Mouse (Mus musculus): ENCODE measurements around the gene Gid4. TPM values are rescaled to one million over a fixed set of nuclear protein-coding genes. Genes with fewer than 3 reads are reported as not detected.
A peak's percentile ranks its signal among the peaks of the same experiment; 100 is the strongest.

Gid4 gene
- polyA plus RNA-seq, 1 experiment: 40.6 TPM

- H3K27ac ChIP-seq (ENCODE audit: insufficient read depth, low read length): no peak overlapping the region
- H3K36me3 ChIP-seq (ENCODE audit: control insufficient read depth, insufficient read depth, low read length, poor library complexity, severe bottlenecking): no peaks in the 10 kb centered on the region
- H3K9ac ChIP-seq (ENCODE audit: low read depth, poor library complexity, severe bottlenecking): no peak overlapping the region
- H3K9me3 ChIP-seq (replicated peaks; ENCODE audit: control insufficient read depth, insufficient read depth, low read length, poor library complexity, severe bottlenecking): no peaks in the 10 kb centered on the region
- H3K4me3 ChIP-seq (ENCODE audit: low read depth, low read length): no peak overlapping the region
- H3K4me1 ChIP-seq (ENCODE audit: control insufficient read depth, insufficient read depth, low read length): no peaks in the 10 kb centered on the region
- no peak for TF ChIP-seq POLR2A (IDR thresholded peaks at IDR 0.05; ENCODE audit: insufficient read depth, low read length)
- H3K27me3 ChIP-seq (ENCODE audit: control insufficient read depth, insufficient read depth, low read length, poor library complexity, severe bottlenecking): no peaks in the 10 kb centered on the region
Measured at GRCm38 (mm10) chr11:60474534-60474933, 57.6 kb downstream of the Gid4 start.

DNA sequence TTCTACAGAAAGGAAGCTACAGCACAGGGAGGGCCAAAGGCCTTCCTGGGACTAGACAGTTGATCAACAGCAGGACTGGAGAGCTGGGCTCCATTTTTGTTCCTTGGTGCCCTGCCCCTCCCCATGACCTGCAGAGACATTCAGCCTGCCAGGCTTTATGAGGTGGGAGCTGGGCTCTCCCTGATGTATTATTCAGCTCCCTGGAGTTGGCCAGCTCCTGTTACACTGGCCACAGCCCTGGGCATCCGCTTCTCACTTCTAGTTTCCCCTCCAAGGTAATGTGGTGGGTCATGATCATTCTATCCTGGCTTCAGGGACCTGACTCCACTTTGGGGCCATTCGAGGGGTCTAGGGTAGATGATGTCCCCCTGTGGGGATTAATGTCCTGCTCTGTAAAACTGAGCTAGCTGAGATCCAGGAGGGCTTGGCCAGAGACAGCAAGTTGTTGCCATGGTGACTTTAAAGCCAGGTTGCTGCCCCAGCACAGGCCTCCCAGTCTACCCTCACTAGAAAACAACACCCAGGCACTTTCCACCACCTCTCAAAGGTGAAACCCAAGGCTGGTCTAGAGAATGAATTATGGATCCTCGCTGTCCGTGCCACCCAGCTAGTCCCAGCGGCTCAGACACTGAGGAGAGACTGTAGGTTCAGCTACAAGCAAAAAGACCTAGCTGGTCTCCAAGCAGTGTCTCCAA, 58.9 kb downstream of the Gid4 start:
- H3K27me3 ChIP-seq (ENCODE audit: control insufficient read depth, insufficient read depth, low read length, poor library complexity, severe bottlenecking): no peaks in the 10 kb centered on the region
- no peak for TF ChIP-seq CTCF (IDR thresholded peaks at IDR 0.05; ENCODE audit: low read depth, low read length)
- no peak for TF ChIP-seq POLR2A (IDR thresholded peaks at IDR 0.05; ENCODE audit: insufficient read depth, low read length)

DNA sequence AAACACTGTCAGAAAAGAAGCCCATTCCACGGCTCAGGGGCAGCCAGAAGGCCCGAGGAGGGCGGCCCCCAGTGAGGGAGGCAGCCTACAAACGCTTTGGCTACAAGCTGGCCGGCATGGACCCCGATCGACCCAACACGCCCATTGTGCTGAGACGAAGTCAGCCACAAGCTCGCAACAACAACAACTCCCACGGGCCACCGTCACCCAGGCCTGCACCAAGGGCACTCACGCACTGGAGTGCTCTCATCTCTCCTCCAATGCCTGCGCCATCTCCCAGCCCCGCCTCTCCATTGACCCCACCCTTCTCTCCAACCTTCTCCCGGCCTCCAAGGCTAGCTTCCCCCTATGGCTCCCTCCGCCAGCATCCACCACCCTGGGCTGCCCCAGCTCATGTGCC, 61.2 kb downstream of the Gid4 start:
- Histone ChIP-seq H3K36me3 (ENCODE audit: control insufficient read depth, insufficient read depth, low read length, poor library complexity, severe bottlenecking) (no peaks in the 10 kb centered on the region), H3K4me1 (ENCODE audit: control insufficient read depth, insufficient read depth, low read length) (no peaks in the 10 kb centered on the region), H3K4me3 (ENCODE audit: low read depth, low read length) (peak overlapping the region; percentile 50), H3K9ac (ENCODE audit: low read depth, poor library complexity, severe bottlenecking) (peak overlapping the region; percentile 12; the same call in 1 of the 2 replicates), H3K27me3 (ENCODE audit: control insufficient read depth, insufficient read depth, low read length, poor library complexity, severe bottlenecking) (no peaks in the 10 kb centered on the region), H3K9me3 (replicated peaks; ENCODE audit: control insufficient read depth, insufficient read depth, low read length, poor library complexity, severe bottlenecking) (no peaks in the 10 kb centered on the region), H3K27ac (ENCODE audit: insufficient read depth, low read length) (no peak overlapping the region)
- TF ChIP-seq POLR2A (IDR thresholded peaks at IDR 0.05; ENCODE audit: insufficient read depth, low read length) (peak; percentile 44), EP300 (IDR thresholded peaks at IDR 0.05; ENCODE audit: insufficient read depth, low read depth, low read length) (no peak), CTCF (IDR thresholded peaks at IDR 0.05; ENCODE audit: low read depth, low read length) (no peak)

More for the DNA sequence above, 58.9 kb downstream of the Gid4 start:
- H3K4me3 ChIP-seq (ENCODE audit: low read depth, low read length): no peak overlapping the region
- H3K9ac ChIP-seq (ENCODE audit: low read depth, poor library complexity, severe bottlenecking): no peak overlapping the region
- no peaks in the 10 kb centered on the region for H3K36me3 ChIP-seq (ENCODE audit: control insufficient read depth, insufficient read depth, low read length, poor library complexity, severe bottlenecking)
- H3K9me3 ChIP-seq (replicated peaks; ENCODE audit: control insufficient read depth, insufficient read depth, low read length, poor library complexity, severe bottlenecking): no peaks in the 10 kb centered on the region
- no peak overlapping the region for H3K27ac ChIP-seq (ENCODE audit: insufficient read depth, low read length)
- no peaks in the 10 kb centered on the region for H3K4me1 ChIP-seq (ENCODE audit: control insufficient read depth, insufficient read depth, low read length)

- TF ChIP-seq EP300 (IDR thresholded peaks at IDR 0.05; ENCODE audit: insufficient read depth, low read depth, low read length) (no peak), POLR2A (IDR thresholded peaks at IDR 0.05; ENCODE audit: insufficient read depth, low read length) (no peak), CTCF (IDR thresholded peaks at IDR 0.05; ENCODE audit: low read depth, low read length) (no peak)
- no peaks in the 10 kb centered on the region for H3K36me3 ChIP-seq (ENCODE audit: control insufficient read depth, insufficient read depth, low read length, poor library complexity, severe bottlenecking)
- no peak overlapping the region for H3K4me3 ChIP-seq (ENCODE audit: low read depth, low read length)
- H3K4me1 ChIP-seq (ENCODE audit: control insufficient read depth, insufficient read depth, low read length): no peaks in the 10 kb centered on the region
- no peak overlapping the region for H3K9ac ChIP-seq (ENCODE audit: low read depth, poor library complexity, severe bottlenecking)
- no peaks in the 10 kb centered on the region for H3K9me3 ChIP-seq (replicated peaks; ENCODE audit: control insufficient read depth, insufficient read depth, low read length, poor library complexity, severe bottlenecking)
- no peaks in the 10 kb centered on the region for H3K27me3 ChIP-seq (ENCODE audit: control insufficient read depth, insufficient read depth, low read length, poor library complexity, severe bottlenecking)
- no peak overlapping the region for H3K27ac ChIP-seq (ENCODE audit: insufficient read depth, low read length)
Measured at GRCm38 (mm10) chr11:60486267-60486666, 69.3 kb downstream of the Gid4 start.

DNA sequence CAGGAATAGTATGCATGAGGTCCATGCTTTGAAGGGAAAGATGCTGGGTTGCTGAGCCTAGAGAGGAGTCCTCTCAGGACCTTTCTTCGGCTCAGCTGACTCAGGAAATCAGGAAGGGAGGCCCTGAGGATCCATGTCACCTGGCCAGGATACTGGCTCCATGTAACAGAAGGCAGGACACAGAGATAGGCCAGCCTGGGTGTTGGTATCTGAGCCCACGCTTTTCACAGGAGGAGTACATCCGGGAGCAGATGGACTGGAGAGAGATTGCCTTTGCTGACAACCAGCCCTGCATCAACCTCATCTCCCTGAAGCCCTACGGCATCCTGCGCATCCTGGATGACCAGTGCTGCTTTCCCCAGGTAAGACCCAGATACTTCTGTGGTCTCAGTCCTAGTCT, 75.8 kb downstream of the Gid4 start:
- no peak overlapping the region for H3K9ac ChIP-seq (ENCODE audit: low read depth, poor library complexity, severe bottlenecking)
- H3K36me3 ChIP-seq (ENCODE audit: control insufficient read depth, insufficient read depth, low read length, poor library complexity, severe bottlenecking): no peaks in the 10 kb centered on the region
- H3K4me3 ChIP-seq (ENCODE audit: low read depth, low read length): no peak overlapping the region
- TF ChIP-seq POLR2A (IDR thresholded peaks at IDR 0.05; ENCODE audit: insufficient read depth, low read length) (no peak), EP300 (IDR thresholded peaks at IDR 0.05; ENCODE audit: insufficient read depth, low read depth, low read length) (no peak), CTCF (IDR thresholded peaks at IDR 0.05; ENCODE audit: low read depth, low read length) (no peak)
- no peaks in the 10 kb centered on the region for H3K9me3 ChIP-seq (replicated peaks; ENCODE audit: control insufficient read depth, insufficient read depth, low read length, poor library complexity, severe bottlenecking)
- H3K27me3 ChIP-seq (ENCODE audit: control insufficient read depth, insufficient read depth, low read length, poor library complexity, severe bottlenecking): no peaks in the 10 kb centered on the region
- H3K4me1 ChIP-seq (ENCODE audit: control insufficient read depth, insufficient read depth, low read length): peaks cover 5% of the 10 kb centered on the region
- H3K27ac ChIP-seq (ENCODE audit: insufficient read depth, low read length): no peak overlapping the region

DNA sequence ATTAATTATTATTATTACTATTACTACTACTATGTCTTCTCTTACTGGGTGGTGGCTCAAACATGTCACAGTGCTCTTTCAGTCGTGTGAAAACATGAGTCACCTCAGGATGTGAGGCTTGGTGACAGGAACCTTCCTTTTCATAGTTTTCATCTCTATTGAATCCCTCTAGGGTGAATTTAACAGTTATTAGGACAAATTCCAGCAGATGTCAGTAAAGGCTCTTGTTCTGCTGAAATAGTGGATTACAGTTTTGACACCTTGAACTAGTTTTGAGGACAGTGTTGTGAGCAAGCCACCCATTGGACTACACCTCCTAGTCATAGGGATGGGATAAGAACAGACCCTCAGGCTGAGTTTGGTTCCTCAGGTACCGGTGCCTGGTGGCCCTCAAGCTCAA, 78.7 kb downstream of the Gid4 start:
- no peaks in the 10 kb centered on the region for H3K27me3 ChIP-seq (ENCODE audit: control insufficient read depth, insufficient read depth, low read length, poor library complexity, severe bottlenecking)
- H3K9me3 ChIP-seq (replicated peaks; ENCODE audit: control insufficient read depth, insufficient read depth, low read length, poor library complexity, severe bottlenecking): no peaks in the 10 kb centered on the region
- no peaks in the 10 kb centered on the region for H3K36me3 ChIP-seq (ENCODE audit: control insufficient read depth, insufficient read depth, low read length, poor library complexity, severe bottlenecking)
- H3K4me3 ChIP-seq (ENCODE audit: low read depth, low read length): no peak overlapping the region
- H3K4me1 ChIP-seq (ENCODE audit: control insufficient read depth, insufficient read depth, low read length): peaks cover 5% of the 10 kb centered on the region
- H3K9ac ChIP-seq (ENCODE audit: low read depth, poor library complexity, severe bottlenecking): no peak overlapping the region
- no peak for TF ChIP-seq CTCF (IDR thresholded peaks at IDR 0.05; ENCODE audit: low read depth, low read length)
- TF ChIP-seq EP300 (IDR thresholded peaks at IDR 0.05; ENCODE audit: insufficient read depth, low read depth, low read length): no peak
- no peak for TF ChIP-seq POLR2A (IDR thresholded peaks at IDR 0.05; ENCODE audit: insufficient read depth, low read length)
- H3K27ac ChIP-seq (ENCODE audit: insufficient read depth, low read length): no peak overlapping the region

Other genes starting within 250 kb of the Gid4 start
- 60.5 and 68.6 TPM in 2 replicates for gene Srebf1, start 194.6 kb upstream of the Gid4 start, polyA plus RNA-seq (2011; ENCODE audit: insufficient read depth, insufficient read length, low read depth, missing spikeins)
- gene Tom1l2, start 64.2 kb upstream of the Gid4 start, polyA plus RNA-seq (2011; ENCODE audit: insufficient read depth, insufficient read length, low read depth, missing spikeins): 9.9 and 12.4 TPM in 2 replicates
- 6.9 and 7.3 TPM in 2 replicates for gene Drc3, start 63.8 kb upstream of the Gid4 start, polyA plus RNA-seq (2011; ENCODE audit: insufficient read depth, insufficient read length, low read depth, missing spikeins)
- gene Atpaf2, start 1.3 kb downstream of the Gid4 start, polyA plus RNA-seq (2011; ENCODE audit: insufficient read depth, insufficient read length, low read depth, missing spikeins): 22.1 and 28.2 TPM in 2 replicates
- gene Drg2, start 37.4 kb downstream of the Gid4 start, polyA plus RNA-seq (2011; ENCODE audit: insufficient read depth, insufficient read length, low read depth, missing spikeins): 67.4 and 69.9 TPM in 2 replicates
- gene Myo15, start 52.2 kb downstream of the Gid4 start, polyA plus RNA-seq (2011; ENCODE audit: insufficient read depth, insufficient read length, low read depth, missing spikeins): 0.37 and 0.65 TPM in 2 replicates
- gene Alkbh5, start 119.2 kb downstream of the Gid4 start, polyA plus RNA-seq (2011; ENCODE audit: insufficient read depth, insufficient read length, low read depth, missing spikeins): 46.6 and 52.1 TPM in 2 replicates

All from ES-Bruce4 (cell line).